Mouse (Mus musculus): Measurements from ENCODE around the gene Neurl1a. TPM values are rescaled to one million over a fixed set of nuclear protein-coding genes. Genes with fewer than 3 reads are reported as not detected.

The Neurl1a gene
- total and polyA plus RNA-seq, 3 experiments, result 0.03 TPM; not detected in 2

- H3K79me2 ChIP-seq (ENCODE audit: control insufficient read depth, insufficient read depth, low read length, poor library complexity), result no peaks in the 10 kb centered on the region
- TF ChIP-seq RCOR1 (IDR thresholded peaks at IDR 0.05; ENCODE audit: low read depth, low read length), result no peak
- no peak for TF ChIP-seq NRF1 (IDR thresholded peaks at IDR 0.05; ENCODE audit: insufficient read depth, low read depth, low read length, poor library complexity, severe bottlenecking)
- no peak for TF ChIP-seq MXI1 (IDR thresholded peaks at IDR 0.05; ENCODE audit: low read depth, low read length)
- TF ChIP-seq CTCF (IDR thresholded peaks at IDR 0.05 in 2 of 3, conservative IDR thresholded peaks at IDR 0.05 in 1 of 3; ENCODE audit: control insufficient read depth in 1 of 3, insufficient read depth in 1 of 3, low read depth in 2 of 3, low read length in 3 of 3, poor library complexity in 1 of 3, severe bottlenecking in 1 of 3), result no peak
- TF ChIP-seq ZNF384 (IDR thresholded peaks at IDR 0.05; ENCODE audit: low read depth, low read length), result no peak
- TF ChIP-seq KAT2A (conservative IDR thresholded peaks at IDR 0.05; ENCODE audit: low read depth, low read length), result no peak
- no peaks in the 10 kb centered on the region for H3K9me3 ChIP-seq (replicated peaks; ENCODE audit: insufficient read depth, low read length)
- no peaks in the 10 kb centered on the region for H3K4me1 ChIP-seq (ENCODE audit: control insufficient read depth in 1 of 2, insufficient read depth in 2 of 2, low read length in 2 of 2)
- H3K4me3 ChIP-seq (ENCODE audit: control insufficient read depth in 1 of 2, insufficient read depth in 1 of 2, low read depth in 2 of 2, low read length in 2 of 2), result no peak overlapping the region
- no peaks in the 10 kb centered on the region for H3K27me3 ChIP-seq (ENCODE audit: control insufficient read depth in 1 of 2, insufficient read depth in 2 of 2, low read length in 2 of 2)
- no peak overlapping the region for H3K9ac ChIP-seq (ENCODE audit: control insufficient read depth, low read depth, low read length, poor library complexity, severe bottlenecking)
- H3K36me3 ChIP-seq (ENCODE audit: control insufficient read depth in 1 of 2, insufficient read depth in 2 of 2, low read length in 2 of 2), result no peaks in the 10 kb centered on the region
- no peak overlapping the region for H3K27ac ChIP-seq (ENCODE audit: control insufficient read depth, low read depth, low read length)
- no peak for DNase-seq (ENCODE audit: low read depth, low spot score)
Observed at GRCm38 (mm10) chr19:47276730-47277129, 98.1 kb downstream of the Neurl1a start.

GRCm38 (mm10) chr19:47279372-47279771 lies 100.8 kb downstream of the Neurl1a start:
- Histone ChIP-seq H3K4me3 (ENCODE audit: control insufficient read depth in 1 of 2, insufficient read depth in 1 of 2, low read depth in 2 of 2, low read length in 2 of 2) (no peak overlapping the region), H3K27ac (ENCODE audit: control insufficient read depth, low read depth, low read length) (no peak overlapping the region), H3K4me1 (ENCODE audit: control insufficient read depth in 1 of 2, insufficient read depth in 2 of 2, low read length in 2 of 2) (no peaks in the 10 kb centered on the region), H3K9ac (ENCODE audit: control insufficient read depth, low read depth, low read length, poor library complexity, severe bottlenecking) (no peak overlapping the region), H3K36me3 (ENCODE audit: control insufficient read depth in 1 of 2, insufficient read depth in 2 of 2, low read length in 2 of 2) (no peaks in the 10 kb centered on the region), H3K79me2 (ENCODE audit: control insufficient read depth, insufficient read depth, low read length, poor library complexity) (no peaks in the 10 kb centered on the region), H3K9me3 (replicated peaks; ENCODE audit: insufficient read depth, low read length) (no peaks in the 10 kb centered on the region), H3K27me3 (ENCODE audit: control insufficient read depth in 1 of 2, insufficient read depth in 2 of 2, low read length in 2 of 2) (no peaks in the 10 kb centered on the region)
- TF ChIP-seq JUND (IDR thresholded peaks at IDR 0.05; ENCODE audit: low read depth, low read length) (no peak), TBP (IDR thresholded peaks at IDR 0.05; ENCODE audit: low read depth, low read length) (no peak), POLR2A (IDR thresholded peaks at IDR 0.05; ENCODE audit: control insufficient read depth in 1 of 2, insufficient read depth in 1 of 2, low read depth in 1 of 2, low read length in 2 of 2, poor library complexity in 1 of 2) (no peak), RCOR1 (IDR thresholded peaks at IDR 0.05; ENCODE audit: low read depth, low read length) (no peak), POLR2AphosphoS2 (IDR thresholded peaks at IDR 0.05; ENCODE audit: low read length) (no peak)
- DNase-seq (ENCODE audit: low read depth, low spot score), result no peak

- no peak for DNase-seq (ENCODE audit: low read depth, low spot score)
- Histone ChIP-seq H3K9ac (ENCODE audit: control insufficient read depth, low read depth, low read length, poor library complexity, severe bottlenecking) (no peak overlapping the region), H3K9me3 (replicated peaks; ENCODE audit: insufficient read depth, low read length) (no peaks in the 10 kb centered on the region), H3K4me1 (ENCODE audit: control insufficient read depth in 1 of 2, insufficient read depth in 2 of 2, low read length in 2 of 2) (no peaks in the 10 kb centered on the region), H3K27ac (ENCODE audit: control insufficient read depth, low read depth, low read length) (no peak overlapping the region), H3K79me2 (ENCODE audit: control insufficient read depth, insufficient read depth, low read length, poor library complexity) (no peaks in the 10 kb centered on the region), H3K36me3 (ENCODE audit: control insufficient read depth in 1 of 2, insufficient read depth in 2 of 2, low read length in 2 of 2) (no peaks in the 10 kb centered on the region), H3K4me3 (ENCODE audit: control insufficient read depth in 1 of 2, insufficient read depth in 1 of 2, low read depth in 2 of 2, low read length in 2 of 2) (no peak overlapping the region), H3K27me3 (ENCODE audit: control insufficient read depth in 1 of 2, insufficient read depth in 2 of 2, low read length in 2 of 2) (no peaks in the 10 kb centered on the region)
- TF ChIP-seq BHLHE40 (IDR thresholded peaks at IDR 0.05; ENCODE audit: borderline replicate concordance, low read depth, low read length) (no peak), NELFE (IDR thresholded peaks at IDR 0.05; ENCODE audit: low read depth, low read length) (no peak), RAD21 (IDR thresholded peaks at IDR 0.05; ENCODE audit: low read depth, low read length) (no peak), POLR2AphosphoS2 (IDR thresholded peaks at IDR 0.05; ENCODE audit: low read length) (no peak), CHD1 (IDR thresholded peaks at IDR 0.05; ENCODE audit: low read depth, low read length) (no peak), SIN3A (IDR thresholded peaks at IDR 0.05; ENCODE audit: low read length) (no peak), MAX (IDR thresholded peaks at IDR 0.05; ENCODE audit: low read length) (no peak), ZC3H11A (IDR thresholded peaks at IDR 0.05; ENCODE audit: low read depth, low read length) (no peak), MAZ (IDR thresholded peaks at IDR 0.05; ENCODE audit: low read depth, low read length) (no peak), POLR2A (IDR thresholded peaks at IDR 0.05; ENCODE audit: control insufficient read depth in 1 of 2, insufficient read depth in 1 of 2, low read depth in 1 of 2, low read length in 2 of 2, poor library complexity in 1 of 2) (no peak), SMC3 (IDR thresholded peaks at IDR 0.05; ENCODE audit: low read depth, low read length) (no peak), ETS1 (IDR thresholded peaks at IDR 0.05; ENCODE audit: low read depth, low read length) (no peak), EP300 (IDR thresholded peaks at IDR 0.05; ENCODE audit: low read depth in 1 of 2, low read length in 2 of 2) (no peak), ZKSCAN1 (IDR thresholded peaks at IDR 0.05; ENCODE audit: low read depth, low read length) (no peak), TAL1 (IDR thresholded peaks at IDR 0.05; ENCODE audit: low read length) (no peak), MEF2A (IDR thresholded peaks at IDR 0.05; ENCODE audit: extremely low read depth, insufficient replicate concordance, low read depth, low read length, poor library complexity, severe bottlenecking) (no peak), TCF12 (IDR thresholded peaks at IDR 0.05; ENCODE audit: low read depth, low read length) (no peak), KAT2A (conservative IDR thresholded peaks at IDR 0.05; ENCODE audit: low read depth, low read length) (no peak), GATA1 (IDR thresholded peaks at IDR 0.05; ENCODE audit: low read depth, low read length) (no peak)
Observed at GRCm38 (mm10) chr19:47279788-47280532, 101.3 kb downstream of the Neurl1a start.

Data from MEL (cell line).